Mouse (Mus musculus) CH12.LX (cell line): Measurements from ENCODE around the gene Ldlrad3. TPM values are rescaled to one million over a fixed set of nuclear protein-coding genes. Genes with fewer than 3 reads are reported as not detected.

ENCODE experiments used
- DNase-seq: peaks from one replicate; pipeline ENCODE4 v3.0.0-alpha.2; 2013; ENCODE audit errors: extremely low read depth
- H3K27ac ChIP-seq: 2 replicates; pipeline ENCODE4 v1.5.1; 2012; ENCODE audit warnings: low read depth, mild to moderate bottlenecking, control low read depth, moderate library complexity; ENCODE audit not compliant: insufficient read depth
- H3K27me3 ChIP-seq: replicated peaks from 2 replicates; pipeline ENCODE3; 2012; ENCODE audit warnings: inconsistent platforms
- H3K36me3 ChIP-seq, 2 experiments: replicated peaks in 1 of 2; 2 replicates each; pipeline versions ENCODE3 to v1.6.1; 2012; ENCODE audit warnings: inconsistent platforms in 1 of 2, low read length in 1 of 2, mild to moderate bottlenecking in 1 of 2, mixed read lengths in 1 of 2, moderate library complexity in 1 of 2; ENCODE audit not compliant: control insufficient read depth in 1 of 2, insufficient read depth in 1 of 2
- H3K4me1 ChIP-seq, 2 experiments: 2 replicates each; pipeline ENCODE4 v1.6.1; 2012; ENCODE audit warnings: inconsistent platforms in 1 of 2, moderate library complexity in 1 of 2; ENCODE audit not compliant: insufficient read depth in 2 of 2, control insufficient read depth in 1 of 2
- H3K4me2 ChIP-seq: 2 replicates; pipeline ENCODE4 v1.6.1; 2012; ENCODE audit warnings: low read depth, mild to moderate bottlenecking, control low read depth; ENCODE audit not compliant: poor library complexity, insufficient read depth, severe bottlenecking
- H3K4me3 ChIP-seq, 3 experiments: fragments of 150-350 bp in 1 of 3; sonication (generic) in 1 of 3; replicated peaks in 1 of 3; 2 replicates each; pipeline versions ENCODE3 to v1.5.1; 2011 to 2012; ENCODE audit warnings: low read depth in 2 of 3, low read length in 2 of 3, mild to moderate bottlenecking in 2 of 3, moderate library complexity in 2 of 3, control low read depth in 1 of 3, improper control_type of control experiment in 1 of 3, inconsistent platforms in 1 of 3, mixed read lengths in 1 of 3; ENCODE audit not compliant: poor library complexity in 1 of 3
- H3K79me2 ChIP-seq: replicated peaks from 2 replicates; pipeline ENCODE4 v1.6.1; 2012; ENCODE audit warnings: mild to moderate bottlenecking, moderate library complexity; ENCODE audit not compliant: control insufficient read depth, poor library complexity, insufficient read depth, severe bottlenecking; ENCODE audit errors: extremely low read depth
- H3K9ac ChIP-seq: 2 replicates; pipeline ENCODE4 v1.6.1; 2012; ENCODE audit warnings: low read depth, mild to moderate bottlenecking, control low read depth, moderate library complexity; ENCODE audit not compliant: insufficient read depth
- H3K9me3 ChIP-seq: replicated peaks from 2 replicates; pipeline ENCODE3; 2012; ENCODE audit warnings: low read length, inconsistent platforms, mixed read lengths
- BHLHE40 ChIP-seq: IDR thresholded peaks from 2 replicates; pipeline ENCODE4 v1.6.1; 2011; ENCODE audit warnings: mild to moderate bottlenecking, low read depth, low read length, improper control_type of control experiment
- CHD1 ChIP-seq: IDR thresholded peaks from 2 replicates; pipeline ENCODE4 v1.6.1; 2012; ENCODE audit warnings: low read depth, low read length, improper control_type of control experiment, inconsistent platforms
- CTCF ChIP-seq, 2 experiments: IDR thresholded peaks in 1 of 2; conservative IDR thresholded peaks in 1 of 2; 2 replicates each; pipeline ENCODE4 v1.5.1; 2011 to 2012; ENCODE audit warnings: low read depth in 2 of 2, low read length in 2 of 2, improper control_type of control experiment in 1 of 2, inconsistent platforms in 1 of 2, mild to moderate bottlenecking in 1 of 2, moderate library complexity in 1 of 2
- JUND ChIP-seq: conservative IDR thresholded peaks from 2 replicates; pipeline ENCODE4 v1.6.1; 2011; ENCODE audit warnings: low read depth, low read length, improper control_type of control experiment
- KAT2A ChIP-seq: IDR thresholded peaks from 2 replicates; pipeline ENCODE4 v1.6.1; 2012; ENCODE audit warnings: low read length, improper control_type of control experiment, inconsistent platforms; ENCODE audit not compliant: insufficient replicate concordance
- MAFK ChIP-seq: IDR thresholded peaks from 2 replicates; pipeline ENCODE4 v1.6.1; 2011; ENCODE audit warnings: low read length, improper control_type of control experiment; ENCODE audit not compliant: insufficient replicate concordance
- MAX ChIP-seq: IDR thresholded peaks from 2 replicates; pipeline ENCODE4 v1.6.1; 2011; ENCODE audit warnings: low read length, improper control_type of control experiment
- MAZ ChIP-seq: IDR thresholded peaks from 2 replicates; pipeline ENCODE4 v1.6.1; 2012; ENCODE audit warnings: low read depth, mild to moderate bottlenecking, inconsistent platforms, low read length, improper control_type of control experiment, moderate library complexity
- MEF2A ChIP-seq: IDR thresholded peaks from 2 replicates; pipeline ENCODE4 v1.6.1; 2014; ENCODE audit warnings: low read depth, mild to moderate bottlenecking, inconsistent platforms, low read length, improper control_type of control experiment, borderline replicate concordance
- MXI1 ChIP-seq: IDR thresholded peaks from 2 replicates; pipeline ENCODE4 v1.6.1; 2011; ENCODE audit warnings: mild to moderate bottlenecking, low read depth, low read length, improper control_type of control experiment
- MYC ChIP-seq: IDR thresholded peaks from 2 replicates; pipeline ENCODE4 v1.6.1; 2011; ENCODE audit warnings: low read depth, mild to moderate bottlenecking, improper control_type of control experiment, low read length
- PAX5 ChIP-seq: IDR thresholded peaks from 2 replicates; pipeline ENCODE4 v1.6.1; 2012; ENCODE audit warnings: low read length, inconsistent platforms, mixed read lengths
- POLR2AphosphoS2 ChIP-seq: IDR thresholded peaks from 2 replicates; pipeline ENCODE4 v1.6.1; 2011; ENCODE audit warnings: low read depth, low read length, improper control_type of control experiment
- RCOR1 ChIP-seq: conservative IDR thresholded peaks from 2 replicates; pipeline ENCODE4 v1.6.1; 2012; ENCODE audit warnings: low read depth, mild to moderate bottlenecking, inconsistent platforms, low read length, improper control_type of control experiment
- SMC3 ChIP-seq: IDR thresholded peaks from 2 replicates; pipeline ENCODE4 v1.6.1; 2011; ENCODE audit warnings: low read depth, low read length, improper control_type of control experiment
- TBP ChIP-seq: conservative IDR thresholded peaks from 2 replicates; pipeline ENCODE4 v1.6.1; 2011; ENCODE audit warnings: low read depth, low read length, improper control_type of control experiment
- TCF12 ChIP-seq: IDR thresholded peaks from 2 replicates; pipeline ENCODE4 v1.6.1; 2014; ENCODE audit warnings: low read depth, mild to moderate bottlenecking, inconsistent platforms, low read length, improper control_type of control experiment
- UBTF ChIP-seq: IDR thresholded peaks from 2 replicates; pipeline ENCODE4 v1.6.1; 2012; ENCODE audit warnings: low read depth, mild to moderate bottlenecking, inconsistent platforms, low read length, improper control_type of control experiment, moderate library complexity
- USF1 ChIP-seq: IDR thresholded peaks from 2 replicates; pipeline ENCODE4 v1.6.1; 2014; ENCODE audit warnings: low read depth, mild to moderate bottlenecking, inconsistent platforms, low read length, improper control_type of control experiment
- USF2 ChIP-seq: conservative IDR thresholded peaks from 2 replicates; pipeline ENCODE4 v1.6.1; 2011; ENCODE audit warnings: low read depth, low read length, improper control_type of control experiment
- ZC3H11A ChIP-seq: IDR thresholded peaks from 2 replicates; pipeline ENCODE4 v1.6.1; 2012; ENCODE audit warnings: low read depth, mild to moderate bottlenecking, inconsistent platforms, low read length, improper control_type of control experiment
- ZKSCAN1 ChIP-seq: IDR thresholded peaks from 2 replicates; pipeline ENCODE4 v1.6.1; 2012; ENCODE audit warnings: low read depth, inconsistent platforms, low read length, improper control_type of control experiment, borderline replicate concordance
- ZMIZ1 ChIP-seq: IDR thresholded peaks from 2 replicates; pipeline ENCODE4 v1.6.1; 2012; ENCODE audit warnings: low read depth, mild to moderate bottlenecking, inconsistent platforms, low read length, improper control_type of control experiment
- dilution Hi-C: fragments of 300-500 bp; cut with MboI; formaldehyde crosslinking; loops from 2 replicates; pipeline ENCODE4 v1.14.3; 2020; ENCODE audit warnings: low sequenced_read_pairs; ENCODE audit not compliant: extremely low pct_unique_long_range_greater_than_20kb, extremely low pct_ligation_motif_present
- in situ Hi-C: fragments of 300-500 bp; cut with MboI; formaldehyde crosslinking; loops from 3 replicates; pipeline ENCODE4 v1.14.3; 2019; ENCODE audit warnings: low sequenced_read_pairs, low pct_ligation_motif_present, low pct_unique_long_range_greater_than_20kb, mixed read lengths
- polyA plus RNA-seq: library from polyadenylated mRNA; unstranded; fragments of >175 nt; gene quantifications from 2 replicates; pipeline ENCODE4 v1.2.1, GENCODE M21; 2012; ENCODE audit warnings: low read depth; ENCODE audit not compliant: insufficient read length
- total RNA-seq, 2 experiments: library from RNA; depleted of rRNA; stranded (reverse); fragments of 300-350 nt in 1 of 2; fragments of >200 nt in 1 of 2; gene quantifications; 2 replicates each; pipeline ENCODE4 v1.2.3; 2012 to 2014

Ldlrad3 gene
- total and polyA plus RNA-seq, 3 experiments: 0.30 to 2.7 (median 2.1) TPM

- no peak overlapping the region for H3K4me2 ChIP-seq
- TF ChIP-seq JUND: no peak
- TF ChIP-seq MYC: no peak
- TF ChIP-seq RCOR1: no peak
- TF ChIP-seq ZKSCAN1: no peak
- TF ChIP-seq POLR2AphosphoS2: no peak
- no peak for TF ChIP-seq MXI1
- no peak for TF ChIP-seq UBTF
- no peak for TF ChIP-seq TBP
- no peak for TF ChIP-seq KAT2A
- no peak for TF ChIP-seq ZC3H11A
- TF ChIP-seq ZMIZ1: no peak
- TF ChIP-seq MAX: no peak
- no peak for TF ChIP-seq BHLHE40
- no peak for TF ChIP-seq CTCF (conservative IDR thresholded peaks at IDR 0.05 in 1 of 2, IDR thresholded peaks at IDR 0.05 in 1 of 2; ENCODE audit: low read depth in 2 of 2, low read length in 2 of 2)
- TF ChIP-seq TCF12: no peak
- TF ChIP-seq SMC3: no peak
- TF ChIP-seq PAX5: no peak
- TF ChIP-seq CHD1: no peak
- H3K9me3 ChIP-seq: no peaks in the 10 kb centered on the region
- H3K36me3 ChIP-seq: no peaks in the 10 kb centered on the region
- DNase-seq: no peak
- H3K79me2 ChIP-seq: no peaks in the 10 kb centered on the region
- no peaks in the 10 kb centered on the region for H3K27me3 ChIP-seq
- H3K9ac ChIP-seq: no peak overlapping the region
- in situ Hi-C loops: no loop called here
- H3K4me1 ChIP-seq: peaks cover 4 to 11% of the 10 kb centered on the region in 2 experiments; a peak in 2 of 4 replicates
- H3K4me3 ChIP-seq: no peak overlapping the region
- dilution Hi-C loops: no loop called here
- no peak overlapping the region for H3K27ac ChIP-seq
These were observed 55.9 kb downstream of the Ldlrad3 start for GRCm38 (mm10) chr2:102130198-102130845.

GRCm38 (mm10) chr2:102129235-102129634 is 57.0 kb downstream of the Ldlrad3 start:
- in situ Hi-C loops (no loop called here), dilution Hi-C loops (no loop called here)
- H3K4me3 ChIP-seq: no peak overlapping the region
- H3K9me3 ChIP-seq: no peaks in the 10 kb centered on the region
- no peaks in the 10 kb centered on the region for H3K36me3 ChIP-seq
- H3K9ac ChIP-seq: no peak overlapping the region
- H3K27me3 ChIP-seq: no peaks in the 10 kb centered on the region
- H3K79me2 ChIP-seq: no peaks in the 10 kb centered on the region
- no peak for DNase-seq
- no peak overlapping the region for H3K4me2 ChIP-seq
- H3K27ac ChIP-seq: no peak overlapping the region
- TF ChIP-seq USF2 (no peak), UBTF (no peak), RCOR1 (no peak), ZC3H11A (no peak), PAX5 (no peak), KAT2A (no peak), MXI1 (no peak), USF1 (no peak), SMC3 (no peak), MAZ (no peak), MAFK (no peak), MEF2A (no peak), TBP (no peak)
- TF ChIP-seq, all 38 proteins: peak for 0
- H3K4me1 ChIP-seq: peaks cover 4 to 11% of the 10 kb centered on the region in 2 experiments; a peak in 2 of 4 replicates
